Mouse (Mus musculus): Measurements from ENCODE around the gene Gm21775. TPM values are rescaled to one million over a fixed set of nuclear protein-coding genes. Genes with fewer than 3 reads are reported as not detected.

Gene Gm21775
- not detected for polyA plus RNA-seq (2014; fragmentation: Illumina TruSeq; extraction: RNeasy Lipid Tissue Mini Kit (QIAGEN cat#74804); ENCODE audit: low read depth, low replicate concordance)

GRCm38 (mm10) chrY:10553153-10553552 is at the start of gene Gm21775:
Gene Gm21775, plus strand, starts transcription at chrY:10553453.

GRCm38 (mm10) chrY:10535942-10536341 is 17.3 kb upstream of the Gm21775 start, which contains the start of gene Gm20737:
Gene Gm20737, minus strand, starts transcription at chrY:10536042.

Other genes starting within 250 kb of the Gm21775 start
- not detected for gene Gm20834, start 228.9 kb upstream of the Gm21775 start, polyA plus RNA-seq (2014; fragmentation: Illumina TruSeq; extraction: RNeasy Lipid Tissue Mini Kit (QIAGEN cat#74804); ENCODE audit: low read depth, low replicate concordance)
- gene Gm28510, start 140.7 kb upstream of the Gm21775 start, polyA plus RNA-seq (2014; fragmentation: Illumina TruSeq; extraction: RNeasy Lipid Tissue Mini Kit (QIAGEN cat#74804); ENCODE audit: low read depth, low replicate concordance), result not detected
- gene Gm20737, start 17.4 kb upstream of the Gm21775 start, polyA plus RNA-seq (2014; fragmentation: Illumina TruSeq; extraction: RNeasy Lipid Tissue Mini Kit (QIAGEN cat#74804); ENCODE audit: low read depth, low replicate concordance), result not detected
- not detected for gene Gm21900, start 62.9 kb downstream of the Gm21775 start, polyA plus RNA-seq (2014; fragmentation: Illumina TruSeq; extraction: RNeasy Lipid Tissue Mini Kit (QIAGEN cat#74804); ENCODE audit: low read depth, low replicate concordance)
- not detected for gene Gm20777, start 199.0 kb downstream of the Gm21775 start, polyA plus RNA-seq (2014; fragmentation: Illumina TruSeq; extraction: RNeasy Lipid Tissue Mini Kit (QIAGEN cat#74804); ENCODE audit: low read depth, low replicate concordance)

All from sigmoid colon, adult 10 weeks (tissue).